Mouse (Mus musculus) cerebellum, adult 9-11 months (tissue): ENCODE measurements around the gene Man2a1.
"Not testable (repeated sequence)": the region's sequence is repeated elsewhere in the genome, so short reads cannot be mapped to it uniquely, and the experiment has no call there.

ENCODE experiments used
- DNase-seq: peaks from one replicate; pipeline ENCODE4 v3.0.0; 2022

The Man2a1 gene

DNA sequence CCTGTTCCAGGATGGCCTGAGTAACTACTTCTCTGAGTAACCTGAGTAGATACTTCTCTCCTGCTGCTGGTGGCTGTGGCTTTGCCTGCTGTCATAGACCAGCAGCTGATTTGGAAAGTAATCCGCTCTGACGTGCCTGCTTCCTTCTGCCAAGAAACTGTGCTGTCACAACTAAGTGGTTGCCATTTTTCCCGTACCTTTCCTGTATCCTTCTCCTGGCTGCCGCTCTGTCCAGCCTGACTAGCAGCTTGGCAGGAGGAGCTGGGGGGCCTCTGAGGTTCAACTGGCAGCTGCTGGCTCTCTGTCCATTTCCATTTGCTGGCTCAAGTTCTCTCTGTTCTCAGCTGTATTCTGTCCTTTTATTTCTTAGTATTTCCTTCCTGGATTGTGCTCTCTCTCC is 115.8 kb downstream of the Man2a1 start:
- peak; percentile 89 for DNase-seq

DNA sequence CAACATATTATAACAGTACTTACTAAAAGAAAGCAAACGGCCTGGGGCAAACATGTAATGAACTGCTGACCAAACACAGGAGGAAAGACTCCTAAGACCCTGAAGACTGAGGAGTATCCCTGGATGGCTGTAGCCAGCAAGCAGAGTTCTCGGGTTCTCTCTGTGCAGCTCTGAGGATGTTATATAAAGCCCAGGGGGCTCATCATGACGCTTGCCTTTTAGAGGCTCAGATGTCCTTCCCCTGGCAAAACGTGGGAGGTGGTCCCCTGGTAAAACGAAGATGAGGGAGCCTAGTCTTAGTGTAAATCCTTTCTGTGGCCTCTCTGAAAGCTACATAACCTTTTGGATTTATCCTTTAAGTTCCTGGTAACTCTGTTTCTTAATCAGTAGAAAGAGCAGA is 119.2 kb downstream of the Man2a1 start:
- no peak for DNase-seq

DNA sequence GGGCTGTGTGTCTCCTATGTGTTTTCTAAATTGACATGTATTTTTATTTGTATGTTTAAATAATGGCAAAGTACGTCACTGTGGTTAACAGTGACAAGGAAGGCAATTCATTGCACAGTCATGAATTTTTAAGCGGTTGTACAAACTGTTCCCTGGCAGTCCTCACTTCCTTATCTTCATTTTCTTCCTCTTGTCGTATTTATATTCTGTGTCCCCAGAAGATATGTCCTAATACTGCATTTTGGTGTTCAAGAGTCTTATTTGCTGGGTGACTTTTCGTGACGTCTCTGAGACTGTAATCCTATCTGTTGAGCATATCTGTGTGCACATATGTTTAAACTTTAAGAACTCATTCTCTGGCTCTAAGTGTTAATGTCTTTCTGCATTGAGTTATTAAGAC is 120.6 kb downstream of the Man2a1 start:
- no peak for DNase-seq

DNA sequence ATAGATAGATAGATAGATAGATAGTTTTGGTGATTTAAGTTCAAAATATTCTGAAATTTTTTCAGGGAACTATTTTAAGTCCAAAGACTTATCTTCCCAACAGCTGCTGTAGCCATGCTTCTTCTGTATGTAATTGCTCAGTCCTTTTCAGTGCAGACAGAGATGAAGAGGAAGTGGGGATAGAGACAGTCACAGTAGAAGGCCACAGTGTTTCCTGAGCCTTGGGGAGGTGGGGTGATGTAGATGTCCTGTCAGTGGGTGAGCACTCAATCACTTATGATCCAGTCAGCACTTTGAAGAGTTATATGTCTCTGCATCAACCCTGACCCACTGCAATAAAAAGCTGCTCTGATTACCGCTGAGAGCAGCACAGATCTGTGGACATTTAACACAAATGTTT is 122.6 kb downstream of the Man2a1 start:
- DNase-seq = no peak

DNA sequence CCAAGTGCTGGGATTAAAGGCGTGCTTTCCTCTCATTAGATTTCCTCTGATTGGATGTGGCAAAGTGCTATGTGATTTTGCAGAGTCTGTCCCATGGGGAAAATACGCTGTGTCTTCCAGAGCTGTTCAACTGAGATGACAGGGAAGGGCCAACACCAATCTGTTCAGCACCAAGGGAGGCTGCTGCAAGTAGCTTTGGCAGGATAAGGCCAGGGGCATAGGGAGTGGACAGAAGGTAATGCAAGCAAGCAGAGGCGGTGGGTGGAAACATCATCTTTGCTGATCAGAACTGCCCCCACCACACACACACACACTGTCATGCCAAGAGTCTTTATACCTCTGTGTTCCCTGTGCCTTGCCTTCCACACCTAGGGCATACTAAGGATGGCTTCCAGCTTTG is 124.7 kb downstream of the Man2a1 start:
- no peak for DNase-seq

DNA sequence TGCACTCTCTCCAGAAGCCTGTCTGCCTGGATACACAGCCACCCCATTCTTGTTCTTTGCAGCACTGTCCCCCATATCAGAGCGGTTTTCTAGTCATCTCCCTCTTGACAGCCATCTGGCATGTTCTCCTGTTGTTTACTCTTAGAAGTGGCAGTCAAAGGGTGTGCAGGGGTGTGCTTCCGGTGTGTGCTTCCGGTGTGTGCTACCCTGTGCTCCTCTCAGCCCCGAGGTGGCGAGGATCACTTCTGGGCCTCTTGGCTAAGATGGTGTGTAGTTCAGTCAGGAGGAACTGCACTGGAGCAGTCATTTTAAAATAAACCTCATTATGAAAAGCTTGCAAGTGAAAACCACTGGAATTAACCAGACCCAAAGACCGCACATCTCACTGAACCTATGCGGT is 125.5 kb downstream of the Man2a1 start:
- no peak for DNase-seq

DNA sequence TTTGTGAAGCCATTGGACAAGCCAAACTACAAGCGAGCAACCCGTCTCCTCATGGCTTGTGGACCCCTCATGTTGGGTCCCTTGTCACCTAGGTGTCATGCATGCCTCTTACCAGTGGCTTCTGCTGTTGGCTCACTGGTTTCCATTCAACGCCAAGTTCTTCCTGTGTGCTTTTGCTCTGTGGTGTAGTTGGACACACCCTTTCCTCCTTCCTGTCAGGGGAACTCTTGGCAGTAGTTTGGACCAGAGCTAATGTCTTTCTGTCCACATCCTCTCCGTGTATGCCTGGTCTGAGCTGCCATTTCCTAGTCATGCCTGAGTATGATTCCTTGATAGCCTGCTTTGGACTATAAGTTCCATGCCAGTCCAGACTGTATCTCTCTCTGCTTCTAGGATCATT is 135.0 kb downstream of the Man2a1 start:
- DNase-seq = no peak

DNA sequence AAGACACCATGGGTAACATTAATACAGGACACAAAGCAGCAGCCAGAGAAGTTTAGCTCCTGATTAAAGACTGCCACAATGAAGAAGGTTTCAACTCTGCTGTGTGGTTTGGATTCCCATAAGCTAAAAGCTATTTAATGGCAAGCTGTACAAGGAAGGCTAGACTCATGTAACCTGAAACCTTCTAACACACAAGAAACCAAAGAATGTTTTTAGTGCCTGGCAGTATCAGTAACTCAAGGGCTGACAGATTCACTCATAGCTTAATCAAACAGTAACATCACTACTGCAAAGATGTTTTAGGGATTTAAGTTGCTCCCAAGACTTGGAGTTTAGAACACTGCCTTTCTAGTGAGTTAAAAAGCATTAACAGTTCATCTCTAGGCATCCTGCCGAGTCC is 137.4 kb downstream of the Man2a1 start:
- DNase-seq = no peak

DNA sequence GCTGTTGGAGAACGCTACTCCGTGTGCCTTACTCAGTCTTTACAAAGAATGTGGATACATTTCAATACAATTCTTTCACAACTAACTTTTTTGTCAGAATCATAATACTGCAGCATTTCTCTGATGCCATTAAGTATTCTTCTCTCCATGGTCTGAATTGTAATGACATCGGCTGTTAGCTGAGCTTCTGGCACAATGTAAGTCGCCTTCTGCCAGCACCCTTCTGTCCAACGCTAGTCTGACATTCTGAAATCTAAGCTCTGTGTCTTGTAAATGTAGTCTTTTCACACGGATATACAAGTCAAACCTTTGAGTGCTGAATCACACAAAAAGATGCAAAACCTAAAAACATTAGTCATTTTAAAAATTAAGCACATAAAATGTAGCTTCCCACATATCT is 138.6 kb downstream of the Man2a1 start:
- peak; percentile 60 for DNase-seq

DNA sequence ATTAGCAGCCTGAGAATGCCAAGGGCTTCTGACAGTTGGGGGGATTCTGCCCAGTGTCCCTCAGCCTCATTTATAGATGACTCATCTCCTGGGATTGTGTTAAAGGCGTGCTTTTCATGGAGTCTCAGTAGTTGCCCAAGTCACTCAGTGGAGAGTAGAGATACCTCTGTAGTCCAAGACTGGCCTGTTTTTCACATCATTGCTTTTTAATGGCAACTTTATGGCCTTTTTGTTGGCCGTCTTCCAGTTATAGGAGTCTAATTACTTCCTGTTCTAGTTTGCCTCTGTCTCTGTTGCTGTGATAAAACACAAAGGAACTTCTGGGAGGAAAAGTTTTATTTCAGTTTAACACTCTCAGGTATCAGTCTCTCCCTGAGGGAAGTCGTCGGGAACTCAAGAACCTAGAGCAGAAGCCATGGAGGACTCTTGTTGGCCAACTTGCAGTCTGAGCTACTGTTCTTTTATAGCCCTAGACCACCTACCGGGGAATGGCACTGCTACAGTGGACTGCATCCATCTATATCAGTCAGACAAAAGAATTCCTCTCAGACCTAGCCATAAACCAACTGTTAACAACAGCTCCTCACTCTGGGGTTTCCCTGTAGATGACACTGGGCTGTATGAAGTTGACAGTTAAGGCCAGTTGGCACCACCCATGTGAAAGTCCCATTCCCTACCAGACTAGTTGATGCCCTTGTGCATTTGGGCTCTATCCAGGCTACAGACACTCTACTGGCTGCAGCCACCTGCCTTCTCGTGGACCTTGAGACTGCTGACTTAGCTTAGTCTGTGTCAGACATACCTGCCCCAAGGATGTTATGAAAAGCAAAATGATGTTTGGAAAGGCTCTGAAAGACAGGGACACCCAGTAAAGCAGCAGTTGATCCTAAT is 142.4 kb downstream of the Man2a1 start:
- no peak for DNase-seq

DNA sequence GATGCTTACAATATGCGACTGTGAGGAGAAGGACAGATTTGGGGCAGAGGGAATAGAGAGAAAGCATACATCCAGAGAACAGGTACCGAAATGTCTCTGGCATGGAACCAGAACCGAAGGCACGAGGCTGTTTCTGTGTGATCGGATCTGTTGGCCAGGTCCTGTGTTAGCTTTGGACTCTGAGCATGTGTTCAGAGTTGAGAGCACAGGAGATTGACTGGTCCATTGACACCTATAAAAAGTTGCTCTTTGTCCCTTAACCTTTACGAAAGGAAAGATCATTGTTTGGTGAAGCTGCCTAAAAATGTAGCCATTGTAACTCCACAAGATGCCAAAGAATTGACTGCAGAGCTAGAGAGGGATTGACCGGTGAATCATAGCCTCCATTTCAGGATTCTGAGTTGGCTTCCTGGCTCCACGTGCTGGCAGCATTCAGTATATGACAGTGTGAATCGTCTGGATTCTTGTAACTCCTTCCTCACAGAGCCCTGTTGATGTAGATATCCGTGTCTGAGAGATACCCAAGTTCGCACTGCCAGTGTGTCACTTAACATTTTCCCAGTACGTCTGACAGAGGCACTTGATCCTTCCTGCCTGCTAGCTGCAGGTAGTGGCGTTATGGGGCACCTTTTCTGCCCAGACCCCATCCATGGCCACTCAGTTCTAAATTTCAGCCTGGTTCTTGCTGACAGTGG is 143.2 kb downstream of the Man2a1 start:
- no peak for DNase-seq

DNA sequence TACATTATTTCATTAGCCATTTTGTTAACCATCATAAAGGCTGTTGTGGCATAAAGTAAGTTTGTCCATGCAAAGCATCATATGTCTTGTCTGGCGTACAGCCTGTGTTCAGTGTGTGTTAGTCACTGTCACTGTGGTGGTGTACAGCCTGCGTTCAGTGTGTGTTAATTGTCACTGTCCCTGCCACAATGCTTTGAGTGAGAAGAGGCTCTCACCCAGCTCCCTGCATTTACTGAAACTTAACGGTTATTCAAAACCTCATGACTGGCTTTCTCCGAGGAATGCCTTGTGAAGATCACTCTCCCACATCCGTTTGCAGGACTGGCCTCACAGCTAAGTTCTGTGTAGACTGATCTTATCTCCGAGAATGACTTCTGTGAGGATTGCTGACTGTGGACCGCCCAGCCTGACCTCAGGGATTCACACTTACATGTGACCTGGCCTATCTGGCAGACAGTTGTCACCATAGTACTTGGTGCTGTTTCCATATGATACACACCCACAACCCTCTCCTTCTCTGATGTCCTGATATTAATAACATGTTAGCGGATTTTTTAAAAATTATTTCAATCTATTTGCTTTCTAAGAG is 146.2 kb downstream of the Man2a1 start:
- no peak for DNase-seq

DNA sequence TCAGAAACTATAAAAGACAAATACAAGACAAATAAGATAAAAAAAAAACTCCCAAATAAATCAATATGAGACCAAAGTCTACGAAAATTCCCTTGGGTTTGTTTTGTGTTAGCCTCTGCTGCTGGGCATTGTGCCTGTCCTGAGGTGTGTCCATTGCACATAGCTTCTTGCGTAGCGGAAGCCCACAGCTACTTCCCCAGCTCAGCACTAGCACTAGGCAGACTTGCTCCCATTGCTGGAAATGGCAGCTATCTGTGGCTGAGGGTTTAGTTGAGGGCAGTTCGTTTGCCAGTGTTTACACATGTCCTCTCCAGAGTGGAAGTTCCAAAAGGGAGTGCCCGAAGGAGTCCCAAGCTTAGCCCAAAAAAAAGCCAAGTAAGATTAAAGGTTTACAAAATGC is 146.9 kb downstream of the Man2a1 start:
- no peak for DNase-seq

DNA sequence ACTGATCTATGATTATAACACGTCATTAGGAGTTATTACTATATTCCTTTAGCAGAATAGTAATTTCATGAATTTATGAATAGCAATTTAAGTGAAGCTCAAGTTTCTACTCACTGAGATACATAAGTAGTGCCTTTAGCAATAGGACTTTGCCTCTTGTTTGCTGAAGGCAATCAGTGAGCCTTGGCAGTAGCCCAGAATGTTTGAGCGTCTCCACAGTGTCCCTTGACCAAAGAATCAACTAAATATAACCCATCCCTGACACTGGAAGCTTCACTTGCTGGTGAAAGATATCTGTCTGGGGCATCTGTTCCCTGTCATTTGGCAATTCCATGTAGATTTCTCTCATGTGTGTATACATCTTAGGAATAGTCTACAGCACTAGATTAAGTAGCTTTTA is 147.6 kb downstream of the Man2a1 start:
- DNase-seq = no peak

DNA sequence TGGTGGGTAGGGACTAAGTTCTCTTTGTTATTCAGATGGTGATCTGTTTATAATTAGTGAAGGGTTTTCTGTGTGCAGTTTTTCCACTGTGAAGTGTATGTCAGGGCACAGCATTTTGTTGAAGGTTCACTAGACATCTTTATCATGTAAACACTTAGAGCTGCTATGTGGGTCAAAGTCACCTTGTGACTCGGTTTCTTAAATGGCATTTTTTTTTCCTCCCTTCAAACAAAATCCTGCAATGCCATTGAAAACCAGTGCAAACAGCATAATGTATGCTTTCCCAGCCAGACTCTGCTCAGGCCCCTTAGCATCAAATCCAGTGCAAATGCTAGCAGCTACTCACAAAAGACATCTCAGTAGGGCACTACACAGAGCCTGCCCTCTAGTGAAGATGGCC is 148.6 kb downstream of the Man2a1 start:
- DNase-seq = no peak

DNA sequence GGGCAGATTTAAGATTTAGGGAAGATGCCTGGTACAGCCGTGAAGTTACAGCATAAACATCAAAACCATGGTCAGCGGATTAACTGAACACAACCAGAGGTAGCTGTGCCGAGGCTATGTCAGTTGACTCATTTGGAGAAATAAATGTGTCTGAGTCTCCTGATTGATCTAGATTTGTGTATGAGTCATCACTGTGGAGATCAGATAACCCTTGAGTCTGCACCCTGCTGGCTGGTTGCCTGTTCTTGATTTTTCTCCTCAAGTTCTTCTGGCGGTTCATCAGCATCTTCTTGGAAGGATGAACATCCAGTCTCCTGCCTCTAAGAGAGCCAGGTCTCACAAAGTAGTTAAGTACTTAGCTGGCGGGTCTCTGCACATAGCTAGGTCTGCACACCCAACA is 150.7 kb downstream of the Man2a1 start:
- no peak for DNase-seq

DNA sequence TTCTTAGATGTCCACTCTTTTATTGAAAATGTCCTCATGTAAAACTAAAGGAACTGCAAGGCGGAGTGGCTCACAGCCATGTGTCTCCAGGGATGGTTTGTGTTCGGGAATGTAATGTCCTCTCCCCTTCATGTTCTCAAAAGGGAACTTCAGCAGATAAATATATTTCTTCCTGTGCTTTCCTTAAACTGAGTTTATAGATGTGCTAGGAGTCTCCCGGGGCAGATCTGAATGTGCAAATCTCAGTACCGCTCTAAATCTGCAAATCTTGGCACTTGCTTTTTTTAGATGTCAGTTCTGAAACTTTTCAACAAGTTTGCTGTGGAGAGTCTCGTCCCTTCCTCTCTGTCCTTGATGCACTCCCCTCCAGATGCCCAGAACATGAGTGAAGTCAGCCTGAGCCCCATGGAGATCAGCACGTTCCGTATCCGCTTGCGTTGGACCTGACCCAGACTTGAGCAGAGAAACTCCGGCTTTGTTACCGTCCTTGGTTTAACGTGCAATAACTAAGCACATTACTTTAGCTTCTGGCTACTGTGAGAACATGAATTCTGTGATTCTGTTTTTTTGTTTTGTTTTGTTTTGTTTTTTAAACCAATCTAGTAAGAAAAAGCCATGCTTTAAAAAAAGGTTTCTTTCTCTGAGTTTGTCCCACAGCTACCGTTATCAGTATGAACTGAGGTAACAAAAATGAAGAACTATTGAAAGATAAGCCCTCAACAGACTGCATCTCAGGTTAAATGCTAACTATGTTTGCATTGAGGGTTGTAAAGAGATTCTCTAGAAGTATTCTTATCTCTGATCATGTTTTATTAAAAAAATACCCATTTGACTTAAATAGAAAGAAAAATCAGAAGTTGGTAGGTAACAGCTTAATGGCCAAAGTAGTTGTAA is 151.8 kb downstream of the Man2a1 start:
- DNase-seq = no peak

DNA sequence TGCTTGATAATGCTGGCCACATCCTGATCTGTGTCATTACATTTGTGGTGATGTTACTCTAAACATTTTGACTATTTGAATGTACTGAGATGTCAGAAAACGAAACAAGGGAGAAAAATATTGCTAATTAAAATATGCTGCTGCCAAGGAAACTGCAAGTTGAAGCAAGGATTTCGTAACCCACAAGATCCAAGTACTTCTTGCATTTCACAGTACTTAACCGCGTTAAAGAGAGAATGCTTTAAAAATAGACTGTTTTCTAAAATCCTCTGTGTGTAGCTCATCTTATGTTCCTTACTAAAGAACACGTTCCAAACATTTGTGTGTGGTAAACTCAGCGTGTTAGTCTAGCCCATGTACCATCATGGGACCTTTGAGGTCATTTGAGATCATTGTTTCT is 153.0 kb downstream of the Man2a1 start:
- no peak for DNase-seq

DNA sequence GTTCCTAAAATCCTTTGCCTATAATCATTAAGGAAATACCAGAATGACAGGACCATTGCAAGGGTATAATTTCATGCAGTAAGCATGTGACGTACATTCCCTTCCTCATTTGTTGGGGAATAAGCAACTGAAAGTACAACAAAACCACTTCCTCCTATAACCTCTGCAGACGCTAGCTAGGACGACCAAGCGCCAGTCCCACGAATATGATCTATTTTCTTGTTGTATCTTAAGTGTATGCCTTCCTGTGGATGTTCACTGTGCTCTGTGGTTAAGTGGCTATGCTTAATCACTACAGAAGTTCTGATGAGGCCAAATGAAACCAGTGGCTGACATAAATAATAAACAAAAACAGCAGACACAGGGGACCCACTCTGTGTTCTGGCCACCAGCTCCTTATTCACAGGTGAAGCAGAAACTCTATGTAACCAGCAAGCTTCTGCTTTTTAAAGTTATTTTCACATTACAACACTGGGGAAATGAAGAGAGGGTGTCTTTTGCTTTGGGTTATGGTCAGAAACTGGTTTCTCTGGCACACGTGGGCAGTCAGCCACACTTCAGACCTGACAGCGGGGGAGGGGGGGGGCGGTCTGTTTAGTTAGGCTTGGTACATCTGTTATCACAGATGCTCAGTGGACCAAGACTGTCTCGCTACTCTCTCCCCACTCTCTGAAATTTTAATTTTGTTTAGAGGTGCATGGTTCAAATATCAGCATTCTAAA is 153.8 kb downstream of the Man2a1 start:
- no peak for DNase-seq

DNA sequence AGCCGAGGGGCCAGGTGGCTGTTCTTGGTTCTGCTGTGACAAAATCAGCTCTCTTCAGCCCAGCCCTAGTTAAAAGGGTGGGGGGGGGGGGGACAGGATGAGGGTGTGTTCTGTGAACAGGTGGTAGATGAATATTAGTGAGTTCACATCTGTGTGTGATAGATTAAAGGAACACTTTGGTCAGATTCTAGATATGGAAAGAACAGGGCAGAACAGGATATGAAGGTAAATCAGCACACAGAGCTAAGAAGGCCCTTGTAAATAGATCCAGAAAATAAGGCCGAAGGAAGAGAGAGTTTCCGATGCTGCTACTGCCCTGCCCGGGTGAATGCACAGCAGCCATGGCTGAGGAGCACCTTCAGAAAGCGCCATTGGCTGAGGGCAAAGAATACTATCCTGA is 154.7 kb downstream of the Man2a1 start:
- no peak for DNase-seq

DNA sequence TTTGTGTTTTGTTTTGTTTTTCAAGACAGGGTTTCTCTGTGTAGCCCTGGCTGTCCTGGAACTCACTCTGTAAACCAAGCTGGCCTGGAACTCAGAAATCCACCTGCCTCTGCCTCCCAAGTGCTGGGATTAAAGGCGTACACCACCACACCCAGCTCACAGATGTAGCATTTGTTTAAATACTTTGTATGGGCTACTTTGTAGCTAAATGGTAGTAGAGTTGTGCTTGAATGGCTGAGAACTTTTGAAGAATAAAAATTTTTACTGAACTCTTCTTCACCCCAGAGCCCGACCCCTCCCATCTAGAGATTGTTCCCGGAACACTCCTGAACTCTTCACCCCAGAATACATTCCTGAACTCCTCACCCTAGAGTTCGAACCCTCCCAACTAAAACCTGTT is 162.1 kb downstream of the Man2a1 start:
- DNase-seq = not testable (repeated sequence)

DNA sequence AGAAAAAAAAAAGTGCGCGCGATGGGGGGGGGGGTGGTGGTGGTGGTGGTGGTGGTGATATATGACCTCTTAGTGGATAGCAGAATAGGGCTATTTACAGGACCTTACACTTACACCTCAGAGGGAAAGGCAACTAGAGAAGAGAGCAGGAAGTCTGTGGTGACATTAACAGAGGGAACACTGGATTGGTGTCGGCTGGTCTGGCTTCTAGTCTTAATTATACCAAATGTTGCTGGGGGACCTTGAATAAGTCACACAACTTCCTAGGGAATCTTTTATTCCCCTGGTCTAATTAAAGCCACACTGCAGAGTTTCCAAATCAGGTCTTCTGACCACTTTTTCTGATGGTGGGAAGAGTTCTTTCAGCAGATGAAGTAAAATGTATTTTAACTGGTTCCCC is 163.0 kb downstream of the Man2a1 start:
- DNase-seq = no peak
